Mouse (Mus musculus): ENCODE measurements around the gene Kcnj8. TPM values are rescaled to one million over a fixed set of nuclear protein-coding genes. Genes with fewer than 3 reads are reported as not detected.

The Kcnj8 gene
- total and polyA plus RNA-seq, 3 experiments: not detected

GRCm38 (mm10) chr6:142607080-142607479 lies 35.7 kb upstream of the Kcnj8 start:
- H3K4me3 ChIP-seq (ENCODE audit: control insufficient read depth in 1 of 2, insufficient read depth in 1 of 2, low read depth in 2 of 2, low read length in 2 of 2): no peak overlapping the region
- H3K27me3 ChIP-seq (ENCODE audit: control insufficient read depth in 1 of 2, insufficient read depth in 2 of 2, low read length in 2 of 2): no peaks in the 10 kb centered on the region
- H3K9me3 ChIP-seq (replicated peaks; ENCODE audit: insufficient read depth, low read length): no peaks in the 10 kb centered on the region
- H3K79me2 ChIP-seq (ENCODE audit: control insufficient read depth, insufficient read depth, low read length, poor library complexity): no peaks in the 10 kb centered on the region
- no peak for DNase-seq (ENCODE audit: low read depth, low spot score)
- H3K27ac ChIP-seq (ENCODE audit: control insufficient read depth, low read depth, low read length): no peak overlapping the region
- no peak for TF ChIP-seq ELF1 (IDR thresholded peaks at IDR 0.05; ENCODE audit: low read depth, low read length)
- no peak for TF ChIP-seq KAT2A (conservative IDR thresholded peaks at IDR 0.05; ENCODE audit: low read depth, low read length)
- no peak for TF ChIP-seq TBP (IDR thresholded peaks at IDR 0.05; ENCODE audit: low read depth, low read length)
- no peak for TF ChIP-seq GABPA (IDR thresholded peaks at IDR 0.05; ENCODE audit: low read depth, low read length)
- no peak for TF ChIP-seq JUND (IDR thresholded peaks at IDR 0.05; ENCODE audit: low read depth, low read length)
- TF ChIP-seq RCOR1 (IDR thresholded peaks at IDR 0.05; ENCODE audit: low read depth, low read length): no peak
- no peak for TF ChIP-seq CTCF (IDR thresholded peaks at IDR 0.05 in 2 of 3, conservative IDR thresholded peaks at IDR 0.05 in 1 of 3; ENCODE audit: control insufficient read depth in 1 of 3, insufficient read depth in 1 of 3, low read depth in 2 of 3, low read length in 3 of 3, poor library complexity in 1 of 3, severe bottlenecking in 1 of 3)
- TF ChIP-seq GATA1 (IDR thresholded peaks at IDR 0.05; ENCODE audit: low read depth, low read length): no peak
- TF ChIP-seq MAZ (IDR thresholded peaks at IDR 0.05; ENCODE audit: low read depth, low read length): no peak
- TF ChIP-seq CHD1 (IDR thresholded peaks at IDR 0.05; ENCODE audit: low read depth, low read length): no peak
- TF ChIP-seq CHD2 (IDR thresholded peaks at IDR 0.05; ENCODE audit: low read length): no peak
- no peak for TF ChIP-seq BHLHE40 (IDR thresholded peaks at IDR 0.05; ENCODE audit: borderline replicate concordance, low read depth, low read length)
- TF ChIP-seq USF1 (IDR thresholded peaks at IDR 0.05; ENCODE audit: low read depth, low read length): no peak
- TF ChIP-seq ZMIZ1 (IDR thresholded peaks at IDR 0.05; ENCODE audit: low read depth, low read length): no peak
- TF ChIP-seq ZC3H11A (IDR thresholded peaks at IDR 0.05; ENCODE audit: low read depth, low read length): no peak
- TF ChIP-seq POLR2A (IDR thresholded peaks at IDR 0.05; ENCODE audit: control insufficient read depth in 1 of 2, insufficient read depth in 1 of 2, low read depth in 1 of 2, low read length in 2 of 2, poor library complexity in 1 of 2): no peak
- no peak for TF ChIP-seq TAL1 (IDR thresholded peaks at IDR 0.05; ENCODE audit: low read length)
- no peak for TF ChIP-seq USF2 (IDR thresholded peaks at IDR 0.05; ENCODE audit: borderline replicate concordance in 1 of 2, insufficient read depth in 1 of 2, low read depth in 1 of 2, low read length in 2 of 2)
- no peaks in the 10 kb centered on the region for H3K4me1 ChIP-seq (ENCODE audit: control insufficient read depth in 1 of 2, insufficient read depth in 2 of 2, low read length in 2 of 2)
- H3K36me3 ChIP-seq (ENCODE audit: control insufficient read depth in 1 of 2, insufficient read depth in 2 of 2, low read length in 2 of 2): no peaks in the 10 kb centered on the region
- H3K9ac ChIP-seq (ENCODE audit: control insufficient read depth, low read depth, low read length, poor library complexity, severe bottlenecking): no peak overlapping the region

- Histone ChIP-seq H3K27me3 (ENCODE audit: control insufficient read depth in 1 of 2, insufficient read depth in 2 of 2, low read length in 2 of 2) (no peaks in the 10 kb centered on the region), H3K9ac (ENCODE audit: control insufficient read depth, low read depth, low read length, poor library complexity, severe bottlenecking) (no peak overlapping the region), H3K4me1 (ENCODE audit: control insufficient read depth in 1 of 2, insufficient read depth in 2 of 2, low read length in 2 of 2) (no peaks in the 10 kb centered on the region), H3K36me3 (ENCODE audit: control insufficient read depth in 1 of 2, insufficient read depth in 2 of 2, low read length in 2 of 2) (no peaks in the 10 kb centered on the region), H3K79me2 (ENCODE audit: control insufficient read depth, insufficient read depth, low read length, poor library complexity) (no peaks in the 10 kb centered on the region), H3K27ac (ENCODE audit: control insufficient read depth, low read depth, low read length) (no peak overlapping the region), H3K4me3 (ENCODE audit: control insufficient read depth in 1 of 2, insufficient read depth in 1 of 2, low read depth in 2 of 2, low read length in 2 of 2) (no peak overlapping the region), H3K9me3 (replicated peaks; ENCODE audit: insufficient read depth, low read length) (no peaks in the 10 kb centered on the region)
- TF ChIP-seq POLR2AphosphoS5 (IDR thresholded peaks at IDR 0.05; ENCODE audit: borderline replicate concordance, low read depth, low read length) (no peak), EP300 (IDR thresholded peaks at IDR 0.05; ENCODE audit: low read depth in 1 of 2, low read length in 2 of 2) (no peak), ZMIZ1 (IDR thresholded peaks at IDR 0.05; ENCODE audit: low read depth, low read length) (no peak), ZKSCAN1 (IDR thresholded peaks at IDR 0.05; ENCODE audit: low read depth, low read length) (no peak), GATA1 (IDR thresholded peaks at IDR 0.05; ENCODE audit: low read depth, low read length) (no peak), POLR2A (IDR thresholded peaks at IDR 0.05; ENCODE audit: control insufficient read depth in 1 of 2, insufficient read depth in 1 of 2, low read depth in 1 of 2, low read length in 2 of 2, poor library complexity in 1 of 2) (no peak), RAD21 (IDR thresholded peaks at IDR 0.05; ENCODE audit: low read depth, low read length) (no peak), BHLHE40 (IDR thresholded peaks at IDR 0.05; ENCODE audit: borderline replicate concordance, low read depth, low read length) (no peak), CTCF (IDR thresholded peaks at IDR 0.05 in 2 of 3, conservative IDR thresholded peaks at IDR 0.05 in 1 of 3; ENCODE audit: control insufficient read depth in 1 of 3, insufficient read depth in 1 of 3, low read depth in 2 of 3, low read length in 3 of 3, poor library complexity in 1 of 3, severe bottlenecking in 1 of 3) (no peak)
- DNase-seq (ENCODE audit: low read depth, low spot score): no peak
These were observed 31.4 kb upstream of the Kcnj8 start for GRCm38 (mm10) chr6:142602772-142603171.

Measured in MEL (cell line).